Mouse (Mus musculus) T-helper 17 cell (primary cell): ENCODE measurements around the gene Rag2.

ENCODE experiments used
- in situ Hi-C, 2 experiments: fragments of 300-600 bp; cut with MboI, MseI; formaldehyde crosslinking; loops; 1 replicate in 1 of 2; 2 replicates in 1 of 2; pipeline ENCODE4 v1.15.1; 2025; ENCODE audit warnings: high pct_unique_total_duplicates in 2 of 2

Gene Rag2

DNA sequence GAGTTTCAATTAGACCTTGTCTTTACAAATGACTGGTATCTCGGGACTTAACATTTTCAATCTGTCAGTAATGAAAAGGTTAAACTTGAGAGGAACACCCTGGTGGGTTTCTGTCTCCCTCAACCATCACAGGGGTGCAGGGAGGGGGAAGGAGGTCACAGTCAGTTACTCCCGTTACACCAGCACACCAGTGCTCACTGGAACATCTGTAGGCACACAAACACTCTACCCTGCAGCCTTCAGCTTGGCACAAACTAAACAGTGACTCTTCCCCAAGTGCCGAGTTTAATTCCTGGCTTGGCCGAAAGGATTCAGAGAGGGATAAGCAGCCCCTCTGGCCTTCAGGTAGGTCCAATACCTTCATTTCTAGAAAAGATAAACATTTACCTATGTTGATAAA, at the start of gene Rag2:
Rag2 (plus strand) TSS at position 193 of the 400 bp plus-strand sequence.
- in situ Hi-C loops = no loop called here

DNA sequence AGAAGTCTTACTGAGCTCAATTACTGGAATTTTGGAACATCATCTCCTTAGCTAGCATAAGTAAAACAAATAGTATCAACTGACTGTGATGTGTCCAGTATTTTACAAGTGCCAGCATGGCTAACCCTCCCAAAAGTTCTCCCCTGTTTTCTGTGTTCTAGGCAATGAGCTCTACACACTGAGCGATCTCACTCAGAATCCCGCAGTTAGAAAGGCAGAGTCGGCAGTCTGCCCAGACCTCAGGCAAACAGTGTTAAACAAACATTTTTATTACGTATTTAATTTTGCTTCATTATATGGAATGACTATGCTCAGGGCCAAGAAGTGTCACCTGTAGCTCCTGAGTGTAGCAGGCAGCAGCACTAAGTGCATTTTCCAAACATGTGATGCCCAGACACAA, 47.3 kb upstream of the Rag2 start:
- in situ Hi-C loops = loop anchor here in 1 of 2 experiments (10.0 kb wide), 1 partner anchor 1828 kb away; no protein-coding TSS in a partner anchor

GRCm38 (mm10) chr2:101580027-101580426, 44.5 kb upstream of the Rag2 start:
- in situ Hi-C loops = no loop called here

GRCm38 (mm10) chr2:101580428-101580827, 44.1 kb upstream of the Rag2 start:
- in situ Hi-C loops = no loop called here

DNA sequence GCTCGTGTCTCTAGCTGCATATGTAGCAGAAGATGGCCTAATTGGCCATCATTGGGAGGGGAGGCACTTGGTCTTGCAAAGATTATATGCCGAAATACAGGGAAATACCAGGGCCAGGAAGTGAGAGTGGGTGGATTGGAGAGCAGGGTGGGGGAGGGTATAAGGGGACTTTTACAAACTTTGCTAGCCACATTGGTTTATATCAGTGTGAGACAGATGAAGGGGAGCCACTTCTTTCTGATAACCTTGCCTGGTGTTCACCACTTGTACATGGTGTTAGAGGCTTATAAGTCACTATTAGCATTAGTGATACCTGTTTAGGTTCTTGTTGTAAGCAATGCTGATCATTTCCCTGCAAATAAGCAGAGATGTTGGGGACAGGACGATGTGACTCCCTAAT, 43.5 kb upstream of the Rag2 start:
- in situ Hi-C loops = no loop called here

GRCm38 (mm10) chr2:101581418-101581817, 43.1 kb upstream of the Rag2 start:
- in situ Hi-C loops = no loop called here

GRCm38 (mm10) chr2:101591356-101591755, 33.2 kb upstream of the Rag2 start:
- in situ Hi-C loops = no loop called here

GRCm38 (mm10) chr2:101592023-101592841, 32.3 kb upstream of the Rag2 start:
- in situ Hi-C loops = no loop called here

DNA sequence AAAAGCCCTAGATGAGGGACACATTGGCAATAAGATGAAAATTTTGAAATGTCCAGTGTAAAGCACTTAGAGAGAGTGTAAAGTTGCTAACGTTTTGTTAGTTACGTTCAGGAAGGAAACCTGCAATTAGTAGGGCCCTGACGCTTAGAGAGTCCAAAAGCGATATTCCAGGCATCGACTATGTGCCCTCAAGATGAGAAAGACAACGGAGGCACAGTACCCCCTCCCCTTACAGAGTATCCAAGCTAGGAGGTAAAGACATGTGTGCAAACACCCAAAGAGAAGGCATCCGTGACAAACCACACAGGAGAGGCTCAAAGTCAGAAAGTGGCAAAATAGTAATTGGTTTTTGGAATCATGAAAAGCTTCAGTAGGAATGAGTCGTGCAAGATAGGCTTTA, 31.6 kb upstream of the Rag2 start:
- in situ Hi-C loops = no loop called here

DNA sequence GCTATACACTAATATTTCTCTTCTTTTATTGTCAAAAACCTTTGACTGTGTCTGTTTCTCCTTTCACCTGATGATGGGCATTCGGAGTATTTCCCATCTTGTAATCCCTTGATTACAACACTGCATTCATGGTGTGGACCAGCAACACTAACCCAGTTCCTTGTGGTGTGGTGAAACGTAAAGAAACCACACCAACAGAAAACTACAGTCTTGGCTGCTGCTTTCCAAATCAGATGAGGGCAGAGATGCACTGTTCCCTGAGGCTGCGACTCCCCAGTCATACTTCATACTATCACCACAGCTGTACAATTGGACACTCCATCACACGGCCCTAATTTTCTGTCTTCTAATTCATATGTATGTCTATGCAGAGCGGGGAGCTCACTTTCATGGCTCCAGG, 29.8 kb upstream of the Rag2 start:
- in situ Hi-C loops = no loop called here

DNA sequence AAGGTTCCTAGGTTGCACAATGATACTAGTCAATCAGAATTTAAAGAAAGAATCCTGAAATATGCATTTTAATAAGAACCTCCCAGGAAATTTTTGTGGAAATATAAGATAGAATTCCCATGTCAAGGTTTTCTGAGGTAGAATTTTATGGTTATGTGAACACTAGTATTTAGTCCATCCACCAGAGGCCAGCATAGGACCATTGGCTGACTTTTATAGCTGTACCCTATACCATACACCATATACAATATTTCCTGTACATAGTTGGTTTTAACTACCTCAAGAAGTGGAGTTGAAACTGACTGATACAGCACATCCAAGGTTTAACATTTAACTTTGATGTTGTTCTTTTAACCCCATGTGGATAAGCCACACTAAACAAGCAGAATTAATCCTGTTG, 27.3 kb upstream of the Rag2 start:
- in situ Hi-C loops = no loop called here

- in situ Hi-C loops = no loop called here
Observed at GRCm38 (mm10) chr2:101598190-101599181, 26.0 kb upstream of the Rag2 start.

DNA sequence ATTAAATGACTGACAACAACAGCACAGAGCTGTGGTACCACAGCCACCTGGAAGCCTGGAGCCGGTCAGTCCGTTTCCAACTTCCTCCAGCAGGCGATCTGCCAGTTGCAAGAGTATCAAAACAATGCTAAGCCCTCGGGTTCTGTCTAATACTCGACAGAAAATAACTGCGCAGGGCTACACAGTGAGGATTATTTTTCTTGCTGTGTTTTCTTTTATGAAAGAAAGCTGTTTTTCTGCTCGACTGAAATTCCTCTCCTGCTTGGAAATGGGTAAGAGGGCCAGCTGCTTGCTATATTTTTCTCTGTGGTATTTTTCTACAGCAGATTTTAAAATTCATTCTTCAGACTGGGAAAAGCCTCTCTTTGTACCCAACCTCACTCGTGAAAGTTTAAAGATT, 23.8 kb upstream of the Rag2 start:
- in situ Hi-C loops = loop anchor here in 1 of 2 experiments (5.0 kb wide), 1 partner anchor 62 kb away; no protein-coding TSS in a partner anchor

- in situ Hi-C loops = loop anchor here in 1 of 2 experiments (5.0 kb wide), 1 partner anchor 59 kb away; no protein-coding TSS in a partner anchor
Observed at GRCm38 (mm10) chr2:101603099-101603498, 21.4 kb upstream of the Rag2 start.

- in situ Hi-C loops = no loop called here
Observed at GRCm38 (mm10) chr2:101608232-101608894, 16.2 kb upstream of the Rag2 start.

DNA sequence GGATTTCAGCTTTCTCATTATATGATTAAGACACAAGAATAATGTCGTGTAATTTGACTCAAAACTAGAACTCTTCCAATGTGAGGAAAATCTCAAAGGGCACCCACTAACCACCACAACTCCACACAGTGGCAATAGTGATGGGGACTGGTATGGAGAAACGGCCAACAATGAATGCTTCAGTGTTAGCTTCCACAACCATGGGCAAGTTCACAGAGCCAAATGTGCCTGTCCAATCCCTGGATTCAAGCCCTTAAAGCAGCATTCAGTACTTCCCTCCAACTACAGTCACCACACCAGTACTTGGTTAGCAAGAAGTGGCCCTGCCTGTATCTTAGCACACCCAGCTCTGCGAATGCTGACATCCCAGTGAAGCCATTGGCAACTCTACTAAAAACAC, 13.7 kb upstream of the Rag2 start:
- in situ Hi-C loops = no loop called here

GRCm38 (mm10) chr2:101615464-101616305, 8.8 kb upstream of the Rag2 start:
- in situ Hi-C loops = no loop called here

GRCm38 (mm10) chr2:101618373-101618772, 6.1 kb upstream of the Rag2 start:
- in situ Hi-C loops = no loop called here

GRCm38 (mm10) chr2:101620899-101621298, 3.6 kb upstream of the Rag2 start:
- in situ Hi-C loops = no loop called here

DNA sequence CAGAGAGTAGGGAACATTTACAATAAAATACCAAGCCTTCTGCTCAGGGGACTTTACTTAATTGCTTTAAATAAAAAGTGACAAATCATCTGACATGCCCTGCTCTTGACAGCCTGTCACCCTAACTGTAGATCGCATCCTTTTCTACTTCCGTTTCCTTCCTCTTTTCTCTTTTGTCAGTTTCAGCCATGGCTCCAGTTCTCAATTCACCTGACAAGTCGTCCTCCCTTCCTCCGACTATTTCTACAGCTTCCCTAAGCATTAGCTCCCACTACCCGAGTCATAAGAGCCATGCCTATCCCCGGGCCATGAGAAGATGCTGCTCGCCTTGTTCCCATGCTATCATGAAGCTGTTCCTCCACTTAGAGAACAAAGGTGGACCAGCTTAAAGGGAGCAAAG, 2.9 kb upstream of the Rag2 start:
- in situ Hi-C loops = no loop called here

DNA sequence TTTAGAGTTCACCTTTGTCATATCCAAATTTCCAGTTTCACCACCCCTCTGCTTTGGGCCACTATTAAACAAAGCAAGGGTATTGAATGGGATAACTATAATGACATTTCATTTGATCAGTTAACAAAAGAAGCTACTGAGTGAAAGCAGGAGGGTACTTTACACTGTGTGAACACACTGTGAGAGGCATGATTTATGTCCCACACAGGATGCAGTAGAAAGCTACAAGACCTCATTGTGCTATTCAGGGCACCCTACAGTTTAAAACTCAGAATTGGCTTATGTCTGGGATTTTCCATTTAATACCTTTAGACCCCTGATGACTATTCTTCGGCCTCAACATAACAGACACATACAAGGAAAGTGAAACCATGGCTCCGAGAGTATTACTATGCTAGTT, 1.5 kb upstream of the Rag2 start:
- in situ Hi-C loops = no loop called here
